Mouse (Mus musculus) kidney, postnatal 10 days (tissue): ENCODE measurements around the gene Fam213a.

Source experiments
- DNase-seq: peaks from one replicate; pipeline ENCODE4 v3.0.0; 2021; ENCODE audit warnings: mixed read lengths

The Fam213a gene

DNA sequence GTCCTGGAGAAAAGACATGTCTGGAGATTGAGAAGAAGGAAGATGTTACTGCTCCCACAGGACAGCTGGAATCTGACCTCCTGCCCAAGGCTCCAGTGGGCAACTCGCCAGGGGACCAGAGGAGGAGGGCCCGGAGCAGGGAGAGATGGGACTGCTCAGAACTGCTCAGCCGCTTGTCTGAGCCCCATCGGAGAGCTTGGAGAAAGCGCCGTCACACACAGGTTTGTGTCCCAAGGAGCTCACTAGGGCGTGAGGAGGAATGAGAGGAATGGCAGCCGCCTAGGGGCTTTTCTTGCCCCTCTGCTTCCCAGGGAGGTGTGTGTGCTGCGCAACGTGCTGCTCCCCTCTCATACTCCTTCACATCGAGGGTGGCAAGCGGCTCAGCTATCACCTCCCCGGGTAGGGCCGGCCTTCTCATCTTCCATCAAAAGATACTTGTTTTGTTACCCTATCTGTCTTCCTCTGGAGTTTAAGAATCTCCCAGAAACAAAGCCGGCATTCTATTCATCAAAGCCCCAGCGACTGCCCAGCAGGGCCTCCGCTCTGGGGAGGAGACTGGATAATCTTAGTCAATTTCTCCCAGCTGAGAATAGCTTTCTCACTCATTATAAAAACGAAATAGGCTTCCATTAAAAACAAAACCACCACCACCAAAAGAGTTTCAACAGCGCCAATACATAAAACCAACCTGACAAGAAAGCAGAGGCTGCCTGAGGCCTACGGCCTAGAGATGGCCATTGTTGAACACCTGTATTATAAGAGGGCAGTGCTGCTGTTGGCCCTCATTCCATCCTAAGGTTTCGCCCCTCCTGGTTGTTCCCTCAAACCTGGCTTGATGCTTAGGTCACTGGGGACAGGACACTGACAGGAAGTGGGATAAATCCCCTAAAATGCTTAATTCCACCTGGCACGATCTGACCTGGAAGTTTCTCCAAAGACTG lies 9.1 kb downstream of the Fam213a start:
- DNase-seq: peak; percentile 93

- DNase-seq: no peak
Observed at GRCm38 (mm10) chr14:41001576-41001975, 12.0 kb downstream of the Fam213a start.

DNA sequence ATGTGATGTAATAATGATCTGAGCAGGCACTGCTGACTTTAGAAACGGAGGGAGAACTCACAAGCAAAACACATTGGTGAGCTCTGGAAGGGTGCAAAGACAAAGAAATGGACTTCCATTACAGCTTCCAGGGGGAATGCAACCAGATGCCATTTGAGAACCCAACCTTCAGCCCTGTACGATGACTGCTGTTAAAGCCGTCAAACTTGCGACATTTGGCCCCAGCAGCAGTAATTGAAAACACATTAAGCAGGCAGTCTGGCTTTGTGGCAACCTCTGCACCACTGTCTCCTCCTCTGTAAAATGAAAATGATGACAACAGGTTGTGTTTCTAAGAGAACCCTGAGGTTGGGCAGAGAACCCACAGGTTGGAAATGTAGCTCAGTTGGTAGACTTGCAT lies 12.8 kb downstream of the Fam213a start:
- DNase-seq: no peak

GRCm38 (mm10) chr14:40999904-41000645 lies 13.5 kb downstream of the Fam213a start:
- DNase-seq: no peak

- DNase-seq: no peak
Observed at GRCm38 (mm10) chr14:40996171-40996570, 17.4 kb downstream of the Fam213a start.

DNA sequence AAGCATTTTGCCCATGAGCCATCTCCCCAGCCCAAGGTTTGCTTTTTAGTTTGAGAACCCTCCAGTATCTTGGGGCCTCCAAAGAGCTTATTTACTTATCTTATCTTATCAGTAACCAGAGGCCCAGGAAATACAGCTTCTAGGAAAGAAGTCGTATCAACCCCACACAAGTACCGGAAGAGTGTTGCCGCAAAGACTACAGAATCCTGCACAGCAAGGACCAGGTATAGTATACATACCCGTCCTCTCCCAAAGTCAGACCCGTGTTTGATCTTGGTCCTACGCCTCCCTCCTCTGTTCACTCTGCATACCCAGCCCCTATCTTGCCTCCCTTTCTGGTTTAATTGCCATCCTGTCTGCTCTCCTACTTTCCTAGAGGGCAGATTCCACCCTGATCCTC lies 21.1 kb downstream of the Fam213a start:
- no peak for DNase-seq

GRCm38 (mm10) chr14:40988780-40989179 lies 24.8 kb downstream of the Fam213a start:
- no peak for DNase-seq

DNA sequence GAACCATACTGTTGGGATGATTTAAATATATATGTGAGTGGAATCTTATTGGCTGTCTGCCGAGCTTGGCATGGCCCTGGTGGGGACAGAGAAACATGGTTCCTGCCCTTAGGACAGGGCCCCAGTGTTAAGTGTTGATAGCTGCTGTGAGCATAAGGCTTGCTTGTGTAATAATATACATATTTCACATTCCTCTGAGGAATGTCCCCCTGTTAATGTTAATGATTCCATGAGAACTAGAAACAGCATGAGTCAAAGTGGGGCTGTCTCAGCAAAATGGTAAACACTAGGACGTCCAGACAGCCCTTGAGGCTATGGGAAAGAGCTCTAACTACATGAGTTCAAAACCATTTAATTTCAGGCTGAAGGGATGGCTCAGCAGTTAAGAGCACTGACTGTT lies 26.4 kb downstream of the Fam213a start:
- no peak for DNase-seq

- no peak for DNase-seq
Observed at GRCm38 (mm10) chr14:40985635-40986034, 28.0 kb downstream of the Fam213a start.

GRCm38 (mm10) chr14:40979723-40980122 lies 33.9 kb downstream of the Fam213a start:
- no peak for DNase-seq

DNA sequence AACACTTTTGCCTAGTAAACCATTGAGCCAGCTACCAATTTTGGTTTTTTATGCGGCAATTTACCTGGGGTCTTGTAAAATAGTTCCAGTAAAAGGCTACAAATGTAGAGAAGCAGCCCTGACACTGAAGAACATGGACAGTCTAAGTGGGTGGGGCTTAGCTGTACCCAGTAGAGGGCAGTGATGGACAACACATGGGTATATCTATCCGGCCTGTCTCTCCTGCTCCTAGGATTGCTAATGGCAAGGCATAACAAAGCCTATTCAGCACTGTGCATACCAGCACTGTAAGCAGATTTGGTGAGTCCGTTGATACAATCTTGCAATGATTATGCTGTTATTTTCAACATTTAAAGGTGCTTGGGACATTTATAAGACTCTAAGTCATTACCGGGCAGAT lies 34.6 kb downstream of the Fam213a start:
- peak; percentile 78 for DNase-seq

DNA sequence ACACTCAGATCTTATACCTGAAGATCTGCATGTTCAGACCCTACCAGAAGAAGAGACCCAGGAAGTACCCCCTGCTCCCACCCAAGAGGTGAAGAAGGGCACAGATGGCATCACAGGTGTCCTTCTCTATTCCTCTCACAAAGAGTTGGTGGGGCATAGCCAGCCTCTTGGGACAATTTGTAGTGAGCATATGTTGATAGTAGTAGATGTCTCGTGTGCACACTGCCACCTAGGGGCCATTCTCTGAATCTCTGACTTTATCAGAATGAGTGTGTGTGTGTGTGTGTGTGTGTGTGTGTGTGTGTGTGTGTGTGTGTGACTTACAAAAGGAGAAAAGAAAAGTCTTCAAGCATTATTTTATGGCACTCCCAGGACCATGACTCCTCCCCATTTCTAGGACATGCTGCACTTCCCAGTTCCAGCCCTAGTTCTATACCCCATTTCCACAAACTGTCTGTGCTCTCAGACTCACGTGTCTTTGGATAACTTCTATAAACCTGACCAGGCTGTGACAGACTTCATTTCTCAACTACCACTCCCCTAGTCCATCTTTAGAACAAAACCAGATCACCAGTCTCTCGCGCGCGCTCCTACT lies 38.4 kb downstream of the Fam213a start:
- peak; percentile 83 for DNase-seq

GRCm38 (mm10) chr14:40968051-40968450 lies 45.5 kb downstream of the Fam213a start:
- no peak for DNase-seq

- DNase-seq: no peak
Observed at GRCm38 (mm10) chr14:40967598-40967900, 46.0 kb downstream of the Fam213a start.

DNA sequence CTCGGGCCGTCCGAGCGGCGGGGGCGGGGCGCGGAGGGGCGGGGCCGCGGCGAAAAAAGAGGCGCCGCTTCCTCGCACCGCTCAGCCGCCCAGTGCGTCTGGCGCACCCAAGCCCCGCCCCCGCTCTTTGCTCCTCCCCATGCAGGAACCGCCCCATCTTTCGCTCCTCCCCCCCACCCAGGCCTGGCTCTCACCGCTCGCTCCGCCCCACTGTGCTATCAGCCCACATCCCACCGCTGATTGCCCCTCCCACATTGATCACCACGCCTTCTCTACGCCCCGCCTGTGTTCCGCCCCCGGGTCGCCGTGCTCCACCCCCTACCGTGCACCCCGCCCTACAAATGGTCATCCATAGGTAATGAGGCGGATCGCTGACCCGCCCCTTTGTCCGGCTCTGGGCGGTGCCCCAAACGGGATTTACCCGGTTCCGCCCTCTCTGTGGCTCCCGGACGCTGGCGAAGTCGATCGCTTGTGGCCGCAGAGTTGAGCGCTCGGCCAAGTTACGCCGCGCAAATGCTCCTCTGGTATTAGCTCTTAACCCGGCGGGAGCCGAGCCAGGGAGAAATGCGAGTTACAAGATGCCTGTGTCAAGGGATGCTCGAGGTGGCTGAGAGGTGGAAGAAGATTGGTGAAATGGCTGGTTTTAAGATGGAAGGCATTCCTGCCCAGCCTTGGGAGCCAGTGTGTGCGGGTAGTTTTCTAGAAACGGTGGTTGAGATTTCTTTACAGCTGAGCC lies 46.6 kb downstream of the Fam213a start:
- DNase-seq: peak; percentile 100

DNA sequence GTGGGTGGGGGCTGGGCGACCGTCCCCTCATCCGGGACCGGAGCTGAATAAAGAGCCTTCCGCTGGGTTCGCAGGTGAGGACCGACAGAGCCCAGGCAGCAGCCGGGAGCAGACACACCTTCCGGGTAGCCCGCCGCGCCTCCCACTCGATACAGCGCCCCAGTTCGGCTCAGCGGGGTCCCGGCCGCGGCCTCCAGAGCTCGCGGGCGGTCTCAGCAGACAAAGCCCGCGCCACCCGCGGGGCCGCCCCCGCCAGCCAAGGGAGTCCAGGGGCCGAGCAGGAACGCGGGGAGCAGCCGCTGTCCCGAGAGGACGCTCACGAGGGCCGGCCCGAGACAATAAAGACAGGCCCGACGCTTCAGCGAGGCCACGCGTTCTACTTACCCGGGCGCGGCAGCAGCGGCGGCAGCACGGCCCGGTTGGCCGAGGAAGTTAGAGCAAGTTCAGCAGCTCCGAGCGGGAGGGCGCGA lies 47.2 kb downstream of the Fam213a start, which contains the start of gene Tspan14:
Gene Tspan14, minus strand, starts transcription at position 416 of the 470 bp plus-strand sequence.
- DNase-seq: no peak

DNA sequence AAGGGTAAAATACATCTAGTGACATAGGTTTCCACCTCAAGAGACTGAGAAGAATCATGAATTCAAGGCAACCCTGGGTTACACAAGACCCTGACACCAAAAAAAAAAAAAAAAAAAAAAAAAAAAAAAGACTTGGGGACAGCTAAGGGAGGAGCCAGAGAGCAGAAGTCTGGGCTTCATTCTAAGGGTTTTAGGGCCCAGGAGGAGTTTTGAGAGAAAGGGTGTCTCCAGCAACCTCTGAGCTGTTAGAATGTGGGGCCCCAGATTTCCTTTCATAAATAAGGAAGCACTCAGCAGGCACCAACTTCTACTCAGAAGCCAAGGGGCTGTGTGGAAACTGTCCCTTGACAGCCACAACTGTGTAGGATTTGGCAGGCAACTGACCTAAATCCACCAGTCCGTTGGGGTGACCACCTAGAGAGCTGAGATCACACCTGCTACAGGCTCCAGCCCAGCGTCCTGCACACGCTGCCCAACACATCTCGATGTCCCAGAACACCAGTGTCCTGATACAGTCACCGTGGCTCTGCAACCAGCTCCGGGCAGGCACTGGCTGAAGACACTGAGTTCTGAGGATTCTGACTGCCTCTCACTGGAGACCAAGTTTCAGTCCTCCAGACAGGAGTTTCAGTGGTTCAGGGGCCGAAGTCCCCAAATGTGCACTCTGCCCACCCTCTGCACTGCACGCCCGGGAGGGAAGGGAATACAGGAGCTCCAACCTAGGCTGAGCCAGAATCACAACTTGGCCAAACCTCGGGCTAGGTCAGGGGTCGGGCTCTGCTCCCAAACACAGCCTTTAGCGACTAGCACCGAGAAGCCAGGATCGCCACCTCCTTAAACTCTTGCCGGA lies 47.9 kb downstream of the Fam213a start:
- DNase-seq: peak; percentile 70

DNA sequence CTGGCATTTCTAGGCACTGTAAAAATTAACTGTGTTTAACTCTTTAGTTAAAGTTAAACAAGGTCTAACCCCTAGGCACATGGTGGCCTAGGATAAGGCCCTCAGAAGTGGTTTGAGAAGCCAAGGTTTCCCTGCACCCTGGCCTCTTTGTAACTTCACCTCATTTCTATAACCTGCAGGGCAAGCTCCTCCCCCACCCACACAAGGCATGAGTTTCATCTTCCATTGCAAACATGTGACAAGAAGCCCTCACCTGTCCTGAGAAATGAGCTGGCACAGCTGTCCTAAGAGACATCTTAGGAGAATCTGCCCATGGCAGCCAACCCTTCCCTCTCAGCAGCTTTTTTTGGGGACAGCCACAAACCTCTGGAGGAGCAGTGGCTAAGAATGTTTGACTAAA lies 48.7 kb downstream of the Fam213a start:
- DNase-seq: no peak

- DNase-seq: no peak
Observed at GRCm38 (mm10) chr14:40964214-40964610, 49.4 kb downstream of the Fam213a start.

DNA sequence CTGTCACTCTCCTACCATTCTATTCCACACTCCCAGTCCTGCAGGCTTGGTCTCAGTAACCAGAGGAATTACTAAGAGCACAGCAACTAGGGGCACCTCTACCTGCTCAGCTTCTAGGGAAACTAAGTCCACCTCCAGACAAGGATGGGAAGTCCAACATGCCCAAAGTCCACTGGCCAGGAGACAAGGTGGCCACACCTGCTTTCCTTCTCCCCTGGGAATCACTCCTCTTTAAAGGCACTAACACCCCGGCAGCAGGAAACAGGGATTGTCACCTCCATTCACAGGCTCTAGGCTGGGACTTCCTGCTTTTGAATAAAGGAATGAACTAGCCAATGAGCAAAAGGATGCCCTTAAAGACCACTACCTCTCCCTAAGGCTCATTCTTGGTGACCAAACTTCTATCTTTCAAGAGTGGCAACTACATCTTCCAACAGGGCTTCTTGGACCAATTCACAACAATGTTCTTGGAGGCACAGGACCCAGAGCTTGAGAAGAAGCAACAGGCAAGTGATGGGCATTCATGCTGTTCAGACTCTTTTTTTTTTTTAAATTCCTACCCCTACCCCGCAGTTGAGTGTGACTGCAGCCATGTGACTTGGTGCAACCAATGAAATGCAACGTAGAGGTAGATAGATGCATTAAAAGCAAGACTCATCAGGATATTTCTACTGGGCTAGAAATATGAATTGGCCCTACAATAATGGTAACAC lies 49.9 kb downstream of the Fam213a start:
- no peak for DNase-seq
